Mouse (Mus musculus) hindbrain, postnatal 0 days (tissue): ENCODE measurements at regions not wholly inside any gene's neighbourhood (a gene's known extent, or its start where the extent isn't known, plus 50 kb on each side); places are given as distances from the start of the nearest gene placed in this dataset.

Experiments used
- ATAC-seq: fragments of 200-750 bp; cut with Nextera tagmentation; 2 replicates; pipeline ENCODE4 v1.8.0; 2017; ENCODE audit warnings: mild to moderate bottlenecking, moderate TSS enrichment, moderate library complexity
- DNase-seq: peaks from one replicate; pipeline ENCODE4 v3.0.0-alpha.2; 2015; ENCODE audit warnings: low spot score
- H3K27ac ChIP-seq: fragments of 300-500 bp; sonication (generic); 2 replicates; pipeline ENCODE4 v1.5.1; 2014; ENCODE audit warnings: mild to moderate bottlenecking
- H3K27me3 ChIP-seq: fragments of 300-500 bp; sonication (generic); 2 replicates; pipeline ENCODE4 v1.6.1; 2014; ENCODE audit warnings: low read length, mixed read lengths; ENCODE audit not compliant: insufficient read depth
- H3K36me3 ChIP-seq: fragments of 300-500 bp; sonication (generic); 2 replicates; pipeline ENCODE4 v1.6.1; 2014; ENCODE audit warnings: low read length, mixed read lengths; ENCODE audit not compliant: insufficient read depth
- H3K4me1 ChIP-seq: fragments of 300-500 bp; sonication (generic); 2 replicates; pipeline ENCODE4 v1.6.1; 2014; ENCODE audit warnings: antibody characterized with exemption, low read length, mixed read lengths; ENCODE audit not compliant: insufficient read depth
- H3K4me2 ChIP-seq: fragments of 300-500 bp; sonication (generic); 2 replicates; pipeline ENCODE4 v1.6.1; 2014; ENCODE audit warnings: low read depth, mild to moderate bottlenecking, low read length, moderate library complexity, mixed read lengths
- H3K4me3 ChIP-seq: fragments of 300-500 bp; sonication (generic); 2 replicates; pipeline ENCODE4 v1.5.1; 2014; ENCODE audit warnings: low read length
- H3K9ac ChIP-seq: fragments of 300-500 bp; sonication (generic); replicated peaks from 2 replicates; pipeline ENCODE4 v1.6.1; 2014; ENCODE audit warnings: mild to moderate bottlenecking, low read length, moderate library complexity, mixed read lengths
- H3K9me3 ChIP-seq: fragments of 300-500 bp; sonication (generic); 2 replicates; pipeline ENCODE4 v1.6.1; 2016; ENCODE audit warnings: low read length, mixed read lengths
- CTCF ChIP-seq: IDR thresholded peaks from 2 replicates; pipeline ENCODE4 v1.5.1; 2016; ENCODE audit warnings: antibody characterized with exemption, control low read depth, low read depth
- WGBS: fragments of 180-500 bp; shearing (Covaris S2); extraction: QIAGEN DNeasy Blood & Tissue Kit; methylation state at CpG from one replicate; pipeline ENCODE4 v1.1.7; 2014; 5-methylcytosine and 5-hydroxymethylcytosine counted together

DNA sequence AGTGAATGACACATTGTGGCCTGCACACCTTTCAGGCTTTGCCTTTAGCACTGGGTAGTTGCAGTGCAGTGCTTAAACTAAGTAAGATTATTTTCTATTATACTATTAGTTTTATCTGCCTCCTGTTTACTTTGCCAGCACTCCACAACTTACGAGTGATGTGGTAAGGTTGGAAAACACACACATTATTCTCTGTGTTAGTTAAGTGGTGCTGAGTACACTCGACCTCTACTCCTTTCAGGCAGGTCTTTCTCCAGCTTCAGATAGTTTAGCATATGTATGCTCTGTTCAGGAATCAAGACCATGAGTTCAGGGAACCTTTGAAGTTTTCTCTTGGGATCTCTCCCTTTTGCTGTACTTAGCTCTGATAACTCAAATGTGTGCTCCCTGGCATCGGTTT, 1081.0 kb downstream of the Car8 start:
- Histone ChIP-seq H3K9ac (no peak overlapping the region), H3K4me3 (no peak overlapping the region), H3K4me1 (no peaks in the 10 kb centered on the region), H3K4me2 (no peak overlapping the region), H3K36me3 (no peaks in the 10 kb centered on the region), H3K27me3 (no peaks in the 10 kb centered on the region), H3K27ac (no peak overlapping the region), H3K9me3 (no peaks in the 10 kb centered on the region)
- no peak for DNase-seq
- WGBS = 77% methylated on average over 3 of the region's 3 CpGs
- TF ChIP-seq CTCF = no peak
- ATAC-seq = no peak

DNA sequence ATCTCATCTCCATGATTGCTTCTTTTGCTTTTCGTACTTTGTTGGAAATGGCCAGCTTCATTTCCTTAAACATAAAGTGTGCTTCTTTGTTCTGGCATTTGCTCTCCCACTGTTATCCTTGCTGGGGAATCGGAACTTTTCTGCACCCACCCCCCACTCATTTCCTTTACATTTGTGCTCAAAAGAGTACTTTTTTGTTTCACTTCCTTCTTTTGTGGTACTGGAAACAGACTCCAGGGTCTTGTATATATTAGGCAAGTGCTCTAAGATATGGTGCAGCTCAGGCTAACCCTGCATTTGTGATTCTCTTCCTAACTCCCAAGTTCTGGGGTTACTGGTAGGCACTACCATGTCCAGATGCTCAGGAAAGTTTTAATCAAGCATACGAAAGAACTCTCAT, 1084.6 kb downstream of the Car8 start:
- ATAC-seq = no peak
- Histone ChIP-seq H3K4me1 (no peaks in the 10 kb centered on the region), H3K4me3 (no peak overlapping the region), H3K36me3 (no peaks in the 10 kb centered on the region), H3K9ac (no peak overlapping the region), H3K4me2 (no peak overlapping the region), H3K27me3 (no peaks in the 10 kb centered on the region), H3K27ac (no peak overlapping the region), H3K9me3 (no peaks in the 10 kb centered on the region)
- 44% methylated on average over 3 of the region's 3 CpGs for WGBS
- TF ChIP-seq CTCF = no peak
- no peak for DNase-seq

DNA sequence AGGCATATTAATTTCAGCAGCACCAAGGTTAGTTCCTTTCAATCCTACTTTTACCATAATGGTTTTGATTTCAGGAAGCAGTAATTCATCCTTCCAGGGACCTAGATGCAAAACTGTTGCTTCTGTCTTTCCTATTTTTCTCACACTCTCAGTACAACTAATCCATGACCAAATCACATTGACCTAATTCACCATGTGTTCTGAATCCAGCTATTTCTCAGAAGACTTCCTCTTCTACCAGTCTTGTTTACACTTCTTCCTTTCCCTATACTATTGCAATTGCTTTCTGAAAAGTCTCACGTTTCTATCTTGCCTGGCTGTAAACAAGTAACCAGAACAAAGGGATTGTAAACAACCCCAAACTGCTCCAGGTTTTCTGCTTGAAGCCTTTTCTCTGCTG, 1085.0 kb downstream of the Car8 start:
- Histone ChIP-seq H3K4me3 (no peak overlapping the region), H3K9me3 (no peaks in the 10 kb centered on the region), H3K4me1 (no peaks in the 10 kb centered on the region), H3K4me2 (no peak overlapping the region), H3K27ac (no peak overlapping the region), H3K36me3 (no peaks in the 10 kb centered on the region), H3K9ac (no peak overlapping the region), H3K27me3 (no peaks in the 10 kb centered on the region)
- DNase-seq (no peak), ATAC-seq (no peak)
- WGBS = 24% methylated on average over 1 of the region's 1 CpGs
- TF ChIP-seq CTCF = no peak

DNA sequence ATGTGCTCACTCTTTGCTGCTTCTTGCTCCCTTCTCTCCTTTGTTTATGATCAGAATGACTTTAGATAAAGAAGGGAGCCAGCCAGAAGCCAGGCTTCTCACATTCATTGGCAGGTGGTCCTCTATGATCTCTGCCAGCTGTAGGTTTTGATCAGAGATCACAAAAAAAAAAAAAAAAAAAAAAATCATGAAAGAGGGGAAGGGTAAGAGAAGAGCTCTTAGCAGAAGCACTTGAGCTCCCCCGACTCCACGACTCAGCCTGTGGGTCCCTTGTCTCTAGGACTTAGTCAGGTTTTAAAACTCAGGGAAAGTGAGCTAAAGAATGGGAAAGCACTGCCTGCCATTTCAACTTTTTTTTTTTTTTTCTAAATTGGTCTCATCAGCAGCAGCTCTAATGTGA, 1093.1 kb downstream of the Car8 start:
- DNase-seq (no peak), ATAC-seq (no peak)
- H3K4me1 ChIP-seq = no peaks in the 10 kb centered on the region
- no peaks in the 10 kb centered on the region for H3K27me3 ChIP-seq
- no peak for TF ChIP-seq CTCF
- 74% methylated on average over 2 of the region's 2 CpGs for WGBS
- H3K4me2 ChIP-seq = no peak overlapping the region
- no peak overlapping the region for H3K9ac ChIP-seq
- H3K27ac ChIP-seq = no peak overlapping the region
- no peak overlapping the region for H3K4me3 ChIP-seq
- no peaks in the 10 kb centered on the region for H3K9me3 ChIP-seq
- no peaks in the 10 kb centered on the region for H3K36me3 ChIP-seq

DNA sequence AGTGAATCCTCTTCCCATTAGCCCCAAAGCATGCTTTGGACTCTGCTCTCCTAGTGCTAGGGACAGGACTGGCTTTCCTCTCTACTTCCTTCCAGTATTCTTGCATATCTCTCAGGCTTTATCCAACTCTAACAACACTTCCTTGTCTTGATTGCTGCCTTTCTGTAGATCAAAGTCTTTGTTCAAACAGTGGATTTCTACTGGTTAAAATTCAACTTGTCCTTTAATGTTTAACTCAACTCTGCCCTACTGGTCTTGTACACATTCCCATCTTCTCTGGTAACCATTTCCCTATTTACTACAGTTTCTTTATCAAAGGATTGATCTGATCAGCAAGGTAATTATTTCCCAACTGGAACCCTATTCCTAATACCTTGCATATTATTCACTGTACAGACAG, 1094.6 kb downstream of the Car8 start:
- DNase-seq = no peak

DNA sequence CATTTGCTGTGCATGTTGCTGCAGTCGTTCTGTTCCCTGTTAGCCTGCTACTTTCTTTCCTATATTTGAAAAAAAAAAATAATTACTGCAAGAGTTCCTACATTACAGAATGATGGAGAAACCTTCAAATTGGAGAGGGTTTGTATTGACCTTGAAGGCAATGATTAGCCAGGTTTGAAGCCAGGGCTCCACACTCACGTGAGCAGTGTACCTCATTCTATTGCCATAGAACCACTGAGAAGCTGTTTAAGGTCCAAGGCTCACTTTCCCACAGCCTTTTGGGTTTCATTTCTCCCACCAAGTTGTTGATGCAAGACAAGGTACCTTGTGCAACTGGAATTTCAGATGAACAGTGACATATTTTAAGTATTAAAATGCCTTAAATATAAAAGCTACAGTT, 1095.2 kb downstream of the Car8 start:
- no peak for TF ChIP-seq CTCF
- Histone ChIP-seq H3K27me3 (no peaks in the 10 kb centered on the region), H3K4me1 (no peaks in the 10 kb centered on the region), H3K9me3 (no peaks in the 10 kb centered on the region), H3K9ac (no peak overlapping the region), H3K4me3 (no peak overlapping the region), H3K4me2 (no peak overlapping the region), H3K27ac (no peak overlapping the region), H3K36me3 (no peaks in the 10 kb centered on the region)
- no peak for DNase-seq
- ATAC-seq = no peak
- 96% methylated on average over 2 of the region's 2 CpGs for WGBS

More for the DNA sequence above, 1094.6 kb downstream of the Car8 start:
- no peak overlapping the region for H3K27ac ChIP-seq
- H3K4me2 ChIP-seq = no peak overlapping the region
- H3K27me3 ChIP-seq = no peaks in the 10 kb centered on the region
- no peaks in the 10 kb centered on the region for H3K4me1 ChIP-seq
- ATAC-seq = no peak
- H3K36me3 ChIP-seq = no peaks in the 10 kb centered on the region
- no peaks in the 10 kb centered on the region for H3K9me3 ChIP-seq
- H3K4me3 ChIP-seq = no peak overlapping the region
- no peak overlapping the region for H3K9ac ChIP-seq
- no peak for TF ChIP-seq CTCF

DNA sequence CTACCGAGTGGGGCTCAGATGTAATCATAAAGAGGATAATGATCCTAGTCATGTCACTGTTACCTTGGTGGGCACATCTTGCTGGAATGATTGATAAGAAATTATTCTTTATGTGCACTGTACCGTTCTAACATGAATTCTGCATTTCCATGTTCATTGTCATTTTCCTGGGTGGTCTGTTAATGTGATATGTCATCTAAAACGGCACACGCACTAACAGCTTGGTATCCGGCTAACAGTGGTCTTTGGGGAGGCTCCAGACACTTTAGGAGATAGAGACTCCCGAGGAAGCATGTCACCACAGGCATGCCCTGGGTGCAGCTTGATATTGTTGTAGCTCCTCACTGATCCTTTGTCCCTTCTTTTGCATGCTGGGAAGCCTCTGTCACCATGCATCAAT, 1096.1 kb downstream of the Car8 start:
- TF ChIP-seq CTCF = no peak
- ATAC-seq = no peak
- Histone ChIP-seq H3K4me2 (no peak overlapping the region), H3K36me3 (no peaks in the 10 kb centered on the region), H3K4me1 (no peaks in the 10 kb centered on the region), H3K9ac (no peak overlapping the region), H3K27me3 (no peaks in the 10 kb centered on the region), H3K27ac (no peak overlapping the region), H3K4me3 (no peak overlapping the region), H3K9me3 (no peaks in the 10 kb centered on the region)
- 70% methylated on average over 6 of the region's 6 CpGs for WGBS
- DNase-seq = no peak
